Mouse (Mus musculus) layer of hippocampus, adult 6 months (tissue): ENCODE data around the gene Nostrin. TPM values are rescaled to one million over a fixed set of nuclear protein-coding genes. Genes with fewer than 3 reads are reported as not detected.

Source experiments
- long read RNA-seq, 2 experiments: library from polyadenylated mRNA; unstranded; transcript quantifications; one replicate each; pipeline ENCODE4 v2.0.0; 2019 to 2020
- polyA plus RNA-seq: library from polyadenylated mRNA; unstranded; fragments of <200 nt; fragmentation: Nextera tagmentation; gene quantifications from 2 replicates; pipeline ENCODE4 v1.2.3, GENCODE M21; 2021

The Nostrin gene
- polyA plus RNA-seq: 1.7 and 2.3 TPM in 2 replicates
- long read RNA-seq, experiment 1, partial matches to known transcripts: 1 of 3 reads
- long read RNA-seq, experiment 1, other reads (novel, unspliced or antisense): 0 of 3 reads
- long read RNA-seq, experiment 2, transcript Nostrin-201 (16 exons, 1,808 nt): major isoform, 11 of 15 reads
- long read RNA-seq, experiment 2, partial matches to known transcripts: 0 of 15 reads
- long read RNA-seq, experiment 2, other reads (novel, unspliced or antisense): 4 of 15 reads

DNA sequence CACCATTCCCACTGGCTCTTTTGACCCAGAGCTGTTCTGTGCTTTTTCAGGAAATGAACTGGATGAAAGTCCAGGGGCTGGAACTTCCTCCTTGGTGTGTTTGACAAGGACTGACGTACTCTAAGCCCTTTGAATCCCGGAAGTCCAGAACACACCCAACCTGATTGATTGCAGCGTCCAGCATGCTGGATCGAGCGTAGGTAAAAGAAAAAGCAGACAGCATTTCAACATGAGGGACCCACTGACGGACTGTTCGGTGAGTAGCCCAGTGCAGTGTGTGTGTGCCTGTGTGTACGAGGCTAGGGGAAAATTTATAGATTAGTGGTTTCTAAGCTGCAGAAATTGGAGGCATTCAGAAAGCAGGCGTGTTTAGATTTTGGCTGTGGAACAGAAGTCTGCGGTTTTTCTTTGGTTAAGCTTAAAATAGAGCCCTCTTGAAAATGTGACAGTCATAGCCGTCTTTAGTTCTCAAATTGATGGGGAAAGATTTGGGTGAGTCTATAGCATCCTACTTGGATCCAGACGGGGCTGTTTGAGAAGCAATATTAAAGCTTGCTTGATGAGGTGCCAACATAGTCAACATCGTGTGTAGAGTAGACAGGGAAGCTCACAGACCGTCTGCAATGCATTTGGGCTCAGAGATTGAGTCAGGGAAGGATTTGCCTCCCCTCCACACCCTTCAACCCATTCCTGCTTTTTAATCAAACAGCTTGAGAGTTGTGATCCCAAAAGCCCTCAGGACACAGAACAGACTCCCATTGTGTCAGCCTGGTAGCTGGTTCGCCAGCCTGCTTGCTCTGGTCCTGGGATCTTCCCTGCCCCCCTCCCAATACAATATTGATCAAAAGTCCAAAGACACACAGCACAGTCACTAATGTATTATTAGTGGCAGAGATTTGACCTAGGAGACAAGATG is at the start of gene Nostrin:
Gene Nostrin (plus strand): TSS at position 140 of the 916 bp plus-strand sequence.

DNA sequence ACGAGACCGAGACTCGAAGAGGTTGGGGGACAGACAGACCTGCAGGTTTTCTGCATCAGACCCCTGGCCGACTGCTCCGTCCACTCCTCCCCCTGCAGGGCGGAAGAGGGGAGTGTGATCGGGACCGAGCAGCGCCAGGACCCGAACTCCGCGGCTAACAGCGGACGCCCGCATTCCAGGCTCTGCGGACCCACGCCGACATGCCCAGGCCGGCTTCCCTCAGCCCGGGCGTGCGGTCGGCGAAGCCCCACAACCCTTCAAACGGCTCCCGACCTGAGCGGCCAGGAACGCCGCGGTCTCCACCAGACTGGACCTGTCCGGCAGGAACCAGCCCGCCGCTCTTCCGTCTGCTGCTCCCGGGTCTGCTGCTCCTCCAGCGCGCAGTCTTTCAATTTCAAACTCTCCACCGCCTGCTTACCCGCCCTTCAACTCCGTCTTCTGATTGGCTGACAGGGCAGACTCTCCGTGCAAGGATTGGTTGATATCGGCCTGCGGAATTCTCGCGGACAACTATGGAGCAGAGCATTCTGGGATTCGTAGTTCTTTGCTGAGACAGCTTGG is 70.3 kb downstream of the Nostrin start, which contains the start of gene Spc25:
Gene Spc25 (minus strand): TSS at position 404 of the 561 bp plus-strand sequence.

DNA sequence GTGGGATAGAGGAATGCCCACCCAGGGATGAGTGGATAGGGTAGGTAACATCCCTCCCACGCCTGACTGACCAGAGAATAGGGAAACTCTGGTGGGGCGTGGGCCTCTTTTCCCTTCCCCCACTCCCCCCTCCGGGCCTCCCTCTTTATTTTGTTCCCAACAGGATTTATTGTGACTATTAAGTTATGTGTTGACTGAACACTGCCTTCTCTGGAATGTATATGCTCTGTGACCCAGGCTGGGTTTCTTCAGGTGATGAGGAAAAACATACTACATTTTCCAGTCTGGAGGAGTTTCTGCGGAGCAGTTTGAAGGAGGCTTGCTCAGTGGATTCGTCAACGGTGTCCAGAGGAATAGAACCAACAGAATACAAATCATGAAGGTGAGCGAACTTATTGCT is 75.2 kb downstream of the Nostrin start, which contains the start of gene G6pc2:
Gene G6pc2 (plus strand): TSS at position 301 of the 400 bp plus-strand sequence.

Other genes starting within 250 kb of the Nostrin start
- 0.78 and 1.2 TPM in 2 replicates for gene Spc25, start 70.4 kb downstream of the Nostrin start, polyA plus RNA-seq
- gene G6pc2, start 75.3 kb downstream of the Nostrin start, polyA plus RNA-seq: not detected in 2 replicates
- gene Abcb11, start 206.8 kb downstream of the Nostrin start, polyA plus RNA-seq: not detected in 2 replicates
- gene Dhrs9, start 244.6 kb downstream of the Nostrin start, polyA plus RNA-seq: not detected in 2 replicates